Mouse (Mus musculus) monocyte, adult 2 months (primary cell): ENCODE measurements around the gene Notch4.
A peak's percentile ranks its signal among the peaks of the same experiment; 100 is the strongest.

Experiments used
- DNase-seq, 2 experiments: peaks; one replicate each; pipeline ENCODE4 v3.0.0; 2022; ENCODE audit warnings: low spot score in 2 of 2, low read depth in 1 of 2

Gene Notch4

GRCm38 (mm10) chr17:34592581-34593549, 28.8 kb downstream of the Notch4 start:
- DNase-seq = no peak

DNA sequence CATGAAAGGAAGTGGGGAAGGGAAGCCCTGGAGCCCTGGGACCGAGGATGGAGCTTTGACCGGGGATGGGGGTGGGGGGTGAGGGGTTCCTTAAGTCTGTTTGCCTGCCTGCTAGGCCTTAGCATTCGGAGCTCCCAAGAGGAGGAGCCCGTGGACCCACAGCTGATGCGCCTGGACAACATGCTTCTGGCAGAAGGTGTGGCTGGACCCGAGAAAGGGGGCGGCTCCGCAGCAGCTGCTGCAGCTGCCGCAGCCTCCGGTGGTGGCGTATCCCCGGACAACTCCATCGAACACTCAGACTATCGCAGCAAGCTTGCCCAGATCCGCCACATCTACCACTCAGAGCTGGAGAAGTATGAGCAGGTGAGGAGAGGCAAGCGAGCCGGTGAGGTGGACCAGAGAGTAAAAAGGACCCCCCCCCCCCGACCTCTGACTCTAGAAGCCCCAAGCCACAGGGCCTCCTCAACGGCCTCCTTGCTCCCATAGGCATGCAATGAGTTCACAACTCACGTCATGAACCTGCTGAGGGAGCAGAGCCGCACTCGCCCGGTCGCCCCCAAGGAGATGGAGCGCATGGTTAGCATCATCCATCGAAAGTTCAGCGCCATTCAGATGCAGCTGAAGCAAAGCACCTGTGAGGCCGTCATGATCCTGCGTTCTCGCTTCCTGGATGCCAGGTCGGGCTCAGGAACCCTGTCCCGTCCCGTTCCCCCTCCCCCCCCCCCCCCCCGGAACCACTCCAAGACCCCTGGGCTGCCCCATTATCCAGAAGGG, 29.9 kb downstream of the Notch4 start:
- DNase-seq = no peak

DNA sequence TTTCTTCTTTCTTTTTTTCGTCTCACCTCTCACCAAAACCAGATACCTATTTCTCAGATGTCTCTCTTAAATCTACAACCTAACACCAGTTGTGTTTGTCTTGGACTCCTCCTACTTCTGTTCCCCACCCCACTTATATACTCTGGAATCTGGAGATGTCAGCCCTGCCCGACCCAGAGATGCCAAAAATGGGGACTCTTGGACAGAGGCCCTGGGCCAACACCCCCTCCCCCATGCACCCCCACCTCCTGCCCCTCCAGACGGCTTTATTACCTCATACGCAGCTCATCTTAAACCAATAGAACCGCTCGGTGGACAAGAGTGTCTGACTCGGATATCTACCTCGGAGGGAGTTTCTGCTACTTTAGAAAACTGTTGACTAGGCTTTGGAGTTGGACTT, 32.0 kb downstream of the Notch4 start:
- no peak for DNase-seq

GRCm38 (mm10) chr17:34597566-34598095, 33.6 kb downstream of the Notch4 start, which contains the start of gene Ager:
Gene Ager (plus strand): TSS chr17:34597862.
- DNase-seq = no peak

GRCm38 (mm10) chr17:34599891-34600290, 35.8 kb downstream of the Notch4 start:
- DNase-seq = no peak

GRCm38 (mm10) chr17:34601796-34602195, 37.7 kb downstream of the Notch4 start:
- no peak for DNase-seq

DNA sequence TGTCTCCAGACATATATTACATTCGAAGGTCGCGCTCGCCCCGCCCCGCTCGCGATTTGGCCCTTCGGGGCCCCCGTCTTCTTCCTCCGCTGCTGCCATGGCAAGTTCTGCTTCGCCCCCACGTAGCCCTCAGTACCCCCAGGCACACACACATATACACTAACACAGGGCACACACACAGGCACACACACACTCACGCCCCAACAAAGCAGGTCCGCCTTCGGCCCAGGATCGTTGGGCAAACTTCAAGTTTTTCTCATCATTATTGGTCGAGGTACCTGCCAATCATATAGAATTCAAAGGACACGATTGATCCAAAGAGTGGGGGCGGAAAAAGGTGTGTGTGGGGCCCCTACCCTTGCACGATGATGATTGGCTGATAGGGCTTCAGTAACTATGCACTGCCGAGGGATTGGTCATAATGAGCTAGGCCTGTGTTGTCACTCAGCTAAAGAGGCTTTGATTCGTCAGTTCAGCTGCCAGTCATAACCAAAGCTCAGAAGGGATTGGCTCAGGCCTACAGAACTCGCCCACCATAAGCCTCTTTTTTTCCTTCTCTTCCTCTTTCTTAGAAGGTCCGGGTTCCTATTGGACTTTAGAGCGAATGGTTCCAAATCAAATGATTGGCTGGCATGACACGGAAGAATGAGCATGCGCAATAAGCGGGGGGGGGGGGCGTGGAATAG, 39.5 kb downstream of the Notch4 start, which contains the start of gene Rnf5:
Rnf5 (minus strand) TSS at position 316 of the 686 bp plus-strand sequence.
- peak; percentile 92 to 96 for DNase-seq

- peak; percentile 93 to 95 for DNase-seq
Measured at GRCm38 (mm10) chr17:34604061-34604508, 40.0 kb downstream of the Notch4 start, which contains the start of gene Agpat1. Gene Agpat1 (plus strand): TSS chr17:34604262.

DNA sequence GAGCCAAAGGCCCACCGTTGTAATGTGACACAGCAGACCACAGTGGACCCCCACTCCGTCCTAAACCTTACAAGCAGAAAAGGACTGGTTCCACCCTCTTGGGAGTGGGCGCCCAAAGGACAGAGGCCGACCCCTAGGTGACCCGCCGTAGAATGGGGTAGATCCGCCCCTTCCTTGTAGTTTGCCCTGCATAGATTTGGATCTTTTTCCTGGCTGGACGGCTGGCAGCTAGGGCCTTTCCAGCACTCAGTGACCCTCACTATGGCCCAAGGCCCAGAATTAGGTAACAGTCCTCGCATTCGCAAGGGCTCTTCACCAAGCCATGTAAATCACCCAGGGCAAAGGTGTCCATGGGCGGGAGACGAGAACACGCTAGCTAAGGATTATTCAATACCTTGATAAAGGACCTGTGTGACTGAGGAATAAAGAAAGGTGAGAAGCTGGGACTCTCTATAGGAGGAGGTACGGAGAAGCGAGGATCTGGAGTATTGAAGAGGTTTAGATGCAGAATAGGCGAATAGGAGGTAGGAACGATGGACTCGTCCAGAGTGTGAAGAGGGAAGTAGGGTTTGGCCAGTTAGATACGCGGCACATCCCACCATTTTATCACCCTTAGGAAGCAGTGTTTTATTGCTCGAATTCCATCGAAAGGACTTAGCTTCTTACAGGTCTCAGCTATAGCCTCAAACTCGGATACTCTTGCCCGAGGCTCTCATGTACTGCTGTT, 40.6 kb downstream of the Notch4 start:
- no peak for DNase-seq

- peak; percentile 68 to 79 for DNase-seq
Measured at GRCm38 (mm10) chr17:34605609-34606008, 41.5 kb downstream of the Notch4 start.

GRCm38 (mm10) chr17:34606186-34607039, 42.3 kb downstream of the Notch4 start:
- DNase-seq = no peak

DNA sequence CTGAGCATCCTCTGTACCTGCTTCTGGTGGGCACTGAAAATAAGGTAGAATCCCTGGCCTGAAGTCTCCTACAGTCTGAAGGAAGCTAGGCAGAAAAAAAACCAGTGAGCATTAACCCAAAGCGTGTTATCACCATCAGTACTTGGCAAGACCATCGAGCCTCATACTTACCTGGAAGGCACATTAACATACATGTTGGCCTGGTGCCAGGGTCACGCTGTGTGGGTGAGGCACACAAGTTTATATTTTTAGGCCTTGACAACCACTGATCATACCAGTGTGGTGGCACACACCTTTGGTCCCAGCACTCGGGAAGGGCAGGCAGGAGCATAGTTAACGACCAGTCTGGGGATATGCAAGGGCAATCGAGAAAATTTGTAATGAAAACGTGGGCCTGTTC, 43.9 kb downstream of the Notch4 start:
- DNase-seq = no peak

- no peak for DNase-seq
Measured at GRCm38 (mm10) chr17:34611050-34611449, 47.0 kb downstream of the Notch4 start.

GRCm38 (mm10) chr17:34613054-34613645, 49.1 kb downstream of the Notch4 start:
- no peak for DNase-seq

- no peak for DNase-seq
Measured at GRCm38 (mm10) chr17:34613830-34614229, 49.8 kb downstream of the Notch4 start.

- no peak for DNase-seq
Measured at GRCm38 (mm10) chr17:34615871-34616270, 51.8 kb downstream of the Notch4 start, which contains the start of gene Egfl8. Gene Egfl8 (minus strand): TSS chr17:34615971.

DNA sequence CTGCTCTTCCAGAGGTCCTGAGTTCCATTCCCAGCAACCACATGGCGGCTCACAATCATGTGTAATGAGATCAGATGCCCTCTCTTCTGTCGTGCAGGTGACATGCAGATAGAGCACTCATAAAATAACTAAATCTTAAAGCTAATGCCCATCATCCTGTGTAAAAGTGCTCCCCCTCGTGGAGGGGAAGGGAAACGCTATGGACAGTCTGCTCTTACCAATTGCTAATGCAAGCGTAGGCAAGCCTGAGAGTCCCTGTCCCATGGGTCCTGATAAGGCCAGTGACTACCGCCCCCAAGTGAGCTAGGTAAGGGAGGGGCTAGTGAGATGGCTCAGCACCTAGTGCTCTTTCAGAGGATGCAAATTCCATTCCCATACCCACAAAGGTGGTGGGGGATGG, 54.9 kb downstream of the Notch4 start:
- peak; percentile 53 to 63 for DNase-seq

- DNase-seq = no peak
Measured at GRCm38 (mm10) chr17:34621006-34621405, 56.9 kb downstream of the Notch4 start.

- no peak for DNase-seq
Measured at GRCm38 (mm10) chr17:34623161-34623560, 59.1 kb downstream of the Notch4 start.
